Mouse (Mus musculus) small intestine, adult 2 months (tissue): ENCODE results near the gene Ankrd13a. TPM values are rescaled to one million over a fixed set of nuclear protein-coding genes. Genes with fewer than 3 reads are reported as not detected.

Experiments used
- H3K27ac ChIP-seq: fragments of 200-500 bp; 2 replicates; pipeline ENCODE4 v1.5.1; 2012; ENCODE audit warnings: low read depth, low read length, control low read depth, inconsistent platforms; ENCODE audit not compliant: insufficient read depth
- H3K27me3 ChIP-seq: fragments of 200-500 bp; 2 replicates; pipeline ENCODE4 v1.6.1; 2012; ENCODE audit warnings: mild to moderate bottlenecking, moderate library complexity, low read length, inconsistent platforms; ENCODE audit not compliant: control insufficient read depth, insufficient read depth
- H3K36me3 ChIP-seq: fragments of 200-500 bp; 2 replicates; pipeline ENCODE4 v1.6.1; 2012; ENCODE audit warnings: mild to moderate bottlenecking, low read length, control low read depth, inconsistent platforms; ENCODE audit not compliant: control insufficient read depth, insufficient read depth
- H3K4me1 ChIP-seq: fragments of 200-500 bp; 2 replicates; pipeline ENCODE4 v1.6.1; 2012; ENCODE audit warnings: low read length, inconsistent platforms, mixed read lengths; ENCODE audit not compliant: control insufficient read depth, insufficient read depth, insufficient read length
- H3K4me3 ChIP-seq: fragments of 200-500 bp; 2 replicates; pipeline ENCODE4 v1.5.1; 2012; ENCODE audit warnings: low read depth, mild to moderate bottlenecking, control low read depth, inconsistent platforms, low read length, moderate library complexity
- CTCF ChIP-seq: fragments of 200-500 bp; IDR thresholded peaks from 2 replicates; pipeline ENCODE4 v1.5.1; 2012; ENCODE audit warnings: low read depth, mild to moderate bottlenecking, control low read depth, inconsistent platforms, low read length, moderate library complexity, mixed read lengths; ENCODE audit not compliant: insufficient replicate concordance, insufficient read length; ENCODE audit errors: extremely low read depth
- POLR2A ChIP-seq: fragments of 200-500 bp; IDR thresholded peaks from 2 replicates; pipeline ENCODE4 v1.6.1; 2012; ENCODE audit warnings: low read depth, mild to moderate bottlenecking, control low read depth, inconsistent platforms, low read length, moderate library complexity
- WGBS: fragments of 180-500 bp; shearing (Covaris S2); methylation state at CpG from one replicate; pipeline ENCODE4 v1.1.7; 2018; 5-methylcytosine and 5-hydroxymethylcytosine counted together
- polyA plus RNA-seq: library from polyadenylated mRNA; depleted of rRNA; stranded (reverse); fragments of >200 nt; gene quantifications from 2 replicates; pipeline ENCODE4 v1.2.3, GENCODE M21; 2012

Gene Ankrd13a
- polyA plus RNA-seq, 1 experiment: 110 TPM

- H3K27me3 ChIP-seq: no peaks in the 10 kb centered on the region
- H3K4me1 ChIP-seq: no peaks in the 10 kb centered on the region; the same call in 1 of the 2 replicates
- H3K36me3 ChIP-seq: peaks cover 84% of the 10 kb centered on the region
- H3K27ac ChIP-seq: no peak overlapping the region
- no peak overlapping the region for H3K4me3 ChIP-seq
- WGBS: 90% methylated on average over 8 of the region's 8 CpGs
- TF ChIP-seq POLR2A (no peak), CTCF (no peak)
Observed at GRCm38 (mm10) chr5:114797253-114797652, 22.8 kb downstream of the Ankrd13a start.

GRCm38 (mm10) chr5:114799848-114800247 is 25.4 kb downstream of the Ankrd13a start:
- H3K4me3 ChIP-seq: no peak overlapping the region
- H3K4me1 ChIP-seq: no peaks in the 10 kb centered on the region
- H3K27me3 ChIP-seq: no peaks in the 10 kb centered on the region
- 87% methylated on average over 11 of the region's 11 CpGs for WGBS
- TF ChIP-seq POLR2A (no peak), CTCF (no peak)
- H3K27ac ChIP-seq: no peak overlapping the region
- H3K36me3 ChIP-seq: peaks cover 88% of the 10 kb centered on the region

GRCm38 (mm10) chr5:114801049-114801448 is 26.6 kb downstream of the Ankrd13a start:
- Histone ChIP-seq H3K36me3 (peaks cover 87% of the 10 kb centered on the region), H3K4me3 (no peak overlapping the region), H3K27me3 (no peaks in the 10 kb centered on the region), H3K4me1 (no peaks in the 10 kb centered on the region), H3K27ac (no peak overlapping the region)
- TF ChIP-seq POLR2A (no peak), CTCF (no peak)
- WGBS: 21% methylated on average over 8 of the region's 8 CpGs

GRCm38 (mm10) chr5:114801841-114802240 is 27.4 kb downstream of the Ankrd13a start:
- no peaks in the 10 kb centered on the region for H3K4me1 ChIP-seq
- H3K27ac ChIP-seq: no peak overlapping the region
- 98% methylated on average over 6 of the region's 6 CpGs for WGBS
- peaks cover 80% of the 10 kb centered on the region for H3K36me3 ChIP-seq
- TF ChIP-seq CTCF (no peak), POLR2A (no peak)
- H3K4me3 ChIP-seq: no peak overlapping the region
- H3K27me3 ChIP-seq: no peaks in the 10 kb centered on the region

GRCm38 (mm10) chr5:114803231-114803630 is 28.8 kb downstream of the Ankrd13a start:
- Histone ChIP-seq H3K27me3 (no peaks in the 10 kb centered on the region), H3K27ac (no peak overlapping the region), H3K36me3 (peaks cover 67% of the 10 kb centered on the region), H3K4me1 (no peaks in the 10 kb centered on the region), H3K4me3 (no peak overlapping the region)
- WGBS: 91% methylated on average over 13 of the region's 13 CpGs
- TF ChIP-seq CTCF (no peak), POLR2A (no peak)

GRCm38 (mm10) chr5:114804335-114804734 is 29.9 kb downstream of the Ankrd13a start:
- Histone ChIP-seq H3K36me3 (peaks cover 61% of the 10 kb centered on the region), H3K4me1 (no peaks in the 10 kb centered on the region), H3K4me3 (no peak overlapping the region), H3K27ac (no peak overlapping the region), H3K27me3 (no peaks in the 10 kb centered on the region)
- TF ChIP-seq POLR2A: no peak
- TF ChIP-seq CTCF: no peak
- WGBS: 92% methylated on average over 13 of the region's 13 CpGs

GRCm38 (mm10) chr5:114804958-114805357 is 30.5 kb downstream of the Ankrd13a start:
- peaks cover 55% of the 10 kb centered on the region for H3K36me3 ChIP-seq
- 67% methylated on average over 3 of the region's 3 CpGs for WGBS
- H3K27ac ChIP-seq: no peak overlapping the region
- no peaks in the 10 kb centered on the region for H3K4me1 ChIP-seq
- H3K27me3 ChIP-seq: no peaks in the 10 kb centered on the region
- no peak for TF ChIP-seq POLR2A
- peak; percentile 20; the same call in 1 of the 2 replicates for TF ChIP-seq CTCF
- H3K4me3 ChIP-seq: no peak overlapping the region
